Mouse (Mus musculus) heart, adult 8-10 months (tissue): Measurements from ENCODE around the gene Cd1d1. TPM values are rescaled to one million over a fixed set of nuclear protein-coding genes. Genes with fewer than 3 reads are reported as not detected.

Experiments used
- DNase-seq: peaks from one replicate; pipeline ENCODE4 v3.0.0; 2022; ENCODE audit warnings: low spot score
- total RNA-seq, 4 experiments: library from RNA; stranded (reverse); gene quantifications; 2 replicates each; pipeline ENCODE4 v1.2.4; 2022

The Cd1d1 gene
- total RNA-seq, 4 experiments from 2014 or later = 1.9 to 6.4 (median 3.0) TPM

GRCm38 (mm10) chr3:86961395-86961669, 37.9 kb downstream of the Cd1d1 start:
- DNase-seq = no peak

GRCm38 (mm10) chr3:86960656-86961394, 38.4 kb downstream of the Cd1d1 start:
- no peak for DNase-seq

GRCm38 (mm10) chr3:86959088-86959487, 40.2 kb downstream of the Cd1d1 start:
- DNase-seq = no peak

- no peak for DNase-seq
Observed at GRCm38 (mm10) chr3:86955376-86955775, 43.9 kb downstream of the Cd1d1 start.

GRCm38 (mm10) chr3:86954521-86954920, 44.7 kb downstream of the Cd1d1 start:
- DNase-seq = no peak

GRCm38 (mm10) chr3:86953819-86954218, 45.4 kb downstream of the Cd1d1 start:
- DNase-seq = no peak

GRCm38 (mm10) chr3:86950652-86951051, 48.6 kb downstream of the Cd1d1 start:
- no peak for DNase-seq

Other genes starting within 250 kb of the Cd1d1 start
- 1 to 10 TPM in 3 of 4 experiments, under 1 TPM in 1; 0.84 to 1.7 (median 1.3) TPM for gene Dclk2, start 78.6 kb downstream of the Cd1d1 start, total RNA-seq
- 1 to 10 TPM; 4.8 to 5.5 (median 5.1) TPM for gene Kirrel, start 175.3 kb upstream of the Cd1d1 start, total RNA-seq